Comparison of ENCODE assay signal across 29 mouse cellular contexts in the genomic region with DNA sequence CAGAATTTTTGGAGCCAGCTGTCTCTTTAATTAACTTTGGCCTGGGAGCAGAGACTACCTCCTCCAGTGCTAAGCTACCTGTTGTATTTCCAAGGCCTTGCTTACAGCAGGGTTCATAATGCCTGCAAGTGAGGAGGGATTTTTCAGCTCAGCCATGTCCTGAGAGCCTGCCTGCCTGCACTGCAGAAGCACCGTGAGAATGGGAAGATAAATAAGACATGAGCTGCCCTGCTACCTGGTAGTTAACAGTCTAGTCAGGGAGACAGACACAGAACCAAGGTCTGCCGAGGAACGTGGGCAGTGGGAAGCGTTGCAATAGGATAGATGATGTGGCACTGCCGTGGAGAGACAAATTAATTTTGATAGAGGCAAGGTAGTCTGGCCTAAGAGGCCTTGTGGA.
DNase-seq lines count a peak whose midpoint lies in the region; ATAC-seq and TF ChIP-seq lines count a peak whose summit lies in the region.
"Had no signal": no experiment of that assay in that cellular context is flagged by ENCODE, and none has a peak within 500 bp of the region (broad histone marks: within the 10 kb centered on the region; RNA-seq: fewer than 3 reads in every experiment).

No protein-coding gene starts in this region.

- WGBS in forebrain, embryonic 14.5 days = 41% methylated on average over 5 of the region's 5 CpGs
- 68% methylated on average over 5 of the region's 5 CpGs for WGBS in forebrain, embryonic 11.5 days
- WGBS in heart, embryonic 13.5 days = 43% methylated on average over 5 of the region's 5 CpGs
- WGBS in midbrain, embryonic 13.5 days = 36% methylated on average over 5 of the region's 5 CpGs
- WGBS in midbrain, embryonic 11.5 days = 63% methylated on average over 5 of the region's 5 CpGs
- WGBS in midbrain, postnatal 0 days = 15% methylated on average over 5 of the region's 5 CpGs

- H3K4me2 ChIP-seq in forebrain, embryonic 14.5 days (ENCODE audit: low read length) = no peak overlapping the region
- H3K4me2 ChIP-seq in forebrain, embryonic 11.5 days (ENCODE audit: low read depth, low read length, severe bottlenecking) = no peak overlapping the region
- H3K4me2 ChIP-seq in heart, embryonic 13.5 days = no peak overlapping the region
- no peak overlapping the region for H3K4me2 ChIP-seq in midbrain, embryonic 13.5 days (replicated peaks)
- no peak overlapping the region for H3K4me2 ChIP-seq in midbrain, embryonic 11.5 days
- no peak overlapping the region for H3K4me2 ChIP-seq in midbrain, postnatal 0 days (ENCODE audit: low read depth, low read length, poor library complexity, severe bottlenecking)
- H3K4me2 ChIP-seq: embryonic facial prominence, embryonic 13.5 days; kidney, embryonic 15.5 days; limb, embryonic 12.5 days; liver, embryonic 11.5 days; neural tube, embryonic 12.5 days had no signal

- peaks cover 20% of the 10 kb centered on the region for H3K4me1 ChIP-seq in forebrain, embryonic 14.5 days (ENCODE audit: control insufficient read depth, insufficient read depth, low read length)
- H3K4me1 ChIP-seq in forebrain, embryonic 11.5 days (replicated peaks; ENCODE audit: control insufficient read depth, insufficient read depth, low read length) = peaks cover 2% of the 10 kb centered on the region; the same call in 1 of the 2 replicates
- H3K4me1 ChIP-seq in heart, embryonic 13.5 days = peaks cover 31% of the 10 kb centered on the region
- H3K4me1 ChIP-seq in midbrain, embryonic 13.5 days (replicated peaks) = peaks cover 28% of the 10 kb centered on the region
- H3K4me1 ChIP-seq in midbrain, embryonic 11.5 days (ENCODE audit: control insufficient read depth, insufficient read depth, low read length) = peaks cover 4% of the 10 kb centered on the region
- H3K4me1 ChIP-seq in midbrain, postnatal 0 days (ENCODE audit: insufficient read depth, low read length) = 0 out of 2 replicates have a peak, but pooled peaks cover 2% of the 10 kb centered on the region
- H3K4me1 ChIP-seq: kidney, embryonic 15.5 days; neural tube, embryonic 12.5 days had no signal

- no peak overlapping the region for H3K9ac ChIP-seq in forebrain, embryonic 14.5 days (ENCODE audit: low read length)
- H3K9ac ChIP-seq in forebrain, embryonic 11.5 days (ENCODE audit: low read length) = no peak overlapping the region
- H3K9ac ChIP-seq in heart, embryonic 13.5 days = no peak overlapping the region
- H3K9ac ChIP-seq in midbrain, embryonic 13.5 days (replicated peaks) = no peak overlapping the region
- no peak overlapping the region for H3K9ac ChIP-seq in midbrain, embryonic 11.5 days (ENCODE audit: low read length)
- H3K9ac ChIP-seq in midbrain, postnatal 0 days (replicated peaks; ENCODE audit: low read length, poor library complexity, severe bottlenecking) = no peak overlapping the region
- H3K9ac ChIP-seq: embryonic facial prominence, embryonic 13.5 days; kidney, embryonic 15.5 days; limb, embryonic 12.5 days; liver, postnatal 0 days; neural tube, embryonic 12.5 days had no signal

- no peak overlapping the region for H3K27ac ChIP-seq in forebrain, embryonic 14.5 days (ENCODE audit: low read depth, low read length)
- no peak overlapping the region for H3K27ac ChIP-seq in forebrain, embryonic 11.5 days (ENCODE audit: low read depth, low read length)
- 0 out of 2 replicates have a peak overlapping the region, but pooled peaks have one; percentile 5 for H3K27ac ChIP-seq in heart, embryonic 13.5 days (replicated peaks)
- H3K27ac ChIP-seq in midbrain, embryonic 13.5 days = peak overlapping the region; percentile 51; the same call in 1 of the 2 replicates
- no peak overlapping the region for H3K27ac ChIP-seq in midbrain, embryonic 11.5 days (ENCODE audit: low read depth, low read length)
- H3K27ac ChIP-seq in midbrain, postnatal 0 days (ENCODE audit: low read depth, low read length) = 0 out of 2 replicates have a peak overlapping the region, but pooled peaks have one; percentile 39
- H3K27ac ChIP-seq: heart, adult 2 months; kidney, embryonic 15.5 days; limb, embryonic 12.5 days; neural tube, embryonic 12.5 days had no signal

- no peaks in the 10 kb centered on the region for H3K27me3 ChIP-seq in forebrain, embryonic 14.5 days (replicated peaks; ENCODE audit: control insufficient read depth, insufficient read depth, low read length)
- no peaks in the 10 kb centered on the region for H3K27me3 ChIP-seq in forebrain, embryonic 11.5 days (ENCODE audit: control insufficient read depth, insufficient read depth, low read length)
- H3K27me3 ChIP-seq in heart, embryonic 13.5 days (replicated peaks) = no peaks in the 10 kb centered on the region
- 0 out of 2 replicates have a peak, but pooled peaks cover 4% of the 10 kb centered on the region for H3K27me3 ChIP-seq in midbrain, embryonic 13.5 days
- H3K27me3 ChIP-seq in midbrain, embryonic 11.5 days (ENCODE audit: control insufficient read depth, insufficient read depth, low read length) = no peaks in the 10 kb centered on the region
- H3K27me3 ChIP-seq in midbrain, postnatal 0 days (ENCODE audit: insufficient read depth, low read length) = no peaks in the 10 kb centered on the region
- H3K27me3 ChIP-seq: embryonic facial prominence, embryonic 13.5 days; kidney, embryonic 15.5 days; limb, embryonic 12.5 days; neural tube, embryonic 12.5 days had no signal

- no peaks in the 10 kb centered on the region for H3K9me3 ChIP-seq in forebrain, embryonic 14.5 days (replicated peaks; ENCODE audit: control insufficient read depth, low read length)
- no peaks in the 10 kb centered on the region; the same call in 1 of the 2 replicates for H3K9me3 ChIP-seq in forebrain, embryonic 11.5 days (ENCODE audit: control insufficient read depth, low read length)
- no peaks in the 10 kb centered on the region for H3K9me3 ChIP-seq in heart, embryonic 13.5 days
- no peaks in the 10 kb centered on the region for H3K9me3 ChIP-seq in midbrain, embryonic 13.5 days
- H3K9me3 ChIP-seq in midbrain, embryonic 11.5 days (ENCODE audit: control insufficient read depth, low read length) = no peaks in the 10 kb centered on the region
- no peaks in the 10 kb centered on the region for H3K9me3 ChIP-seq in midbrain, postnatal 0 days (ENCODE audit: low read length)
- H3K9me3 ChIP-seq: embryonic facial prominence, embryonic 13.5 days; kidney, embryonic 15.5 days; neural tube, embryonic 12.5 days had no signal

- no peak for TF ChIP-seq CTCF in midbrain, postnatal 0 days (IDR thresholded peaks at IDR 0.05)

- no peak for ATAC-seq in forebrain, embryonic 14.5 days
- ATAC-seq in forebrain, embryonic 11.5 days (replicated peaks; ENCODE audit: low FRiP score) = no peak
- ATAC-seq in heart, embryonic 13.5 days (ENCODE audit: extremely low read depth, insufficient number of reproducible peaks, low FRiP score, low TSS enrichment) = no peak
- peak; percentile 75 for ATAC-seq in midbrain, embryonic 13.5 days
- ATAC-seq in midbrain, embryonic 11.5 days (ENCODE audit: low FRiP score) = no peak
- ATAC-seq in midbrain, postnatal 0 days (ENCODE audit: low FRiP score) = peak; percentile 38; the same call in 1 of the 2 replicates
- ATAC-seq: forebrain, embryonic 16.5 days; liver, postnatal 0 days had no signal

- peak; percentile 20 for DNase-seq in forebrain, embryonic 14.5 days (ENCODE audit: low spot score)
- DNase-seq in forebrain, embryonic 11.5 days (ENCODE audit: low spot score) = no peak
- no peak for DNase-seq in heart, adult 8-10 months (ENCODE audit: low spot score)
- DNase-seq in midbrain, embryonic 11.5 days (ENCODE audit: low spot score, missing footprints) = no peak
- DNase-seq in midbrain, postnatal 0 days (ENCODE audit: low spot score) = peak; percentile 14
- DNase-seq: adrenal gland, adult 8-10 months; cerebellum, adult 2 months; cerebellum, postnatal 25 days; embryo, embryonic 11 days; gastrocnemius, postnatal 14 days; heart, adult 2 months; kidney, adult 11 months; kidney, postnatal 36 days; layer of hippocampus, postnatal 36 days; liver, postnatal 0 days; retina, postnatal 1 day; right cerebral cortex, postnatal 4 days; thymus, adult 18-20 months; thymus, postnatal 36 days had no signal

- no peak overlapping the region for H3K4me3 ChIP-seq in forebrain, embryonic 14.5 days (ENCODE audit: low read depth, low read length)
- no peak overlapping the region for H3K4me3 ChIP-seq in forebrain, embryonic 11.5 days (ENCODE audit: low read depth, low read length)
- no peak overlapping the region for H3K4me3 ChIP-seq in heart, embryonic 13.5 days
- no peak overlapping the region for H3K4me3 ChIP-seq in midbrain, embryonic 13.5 days (replicated peaks)
- H3K4me3 ChIP-seq in midbrain, embryonic 11.5 days (ENCODE audit: low read depth, low read length) = no peak overlapping the region
- no peak overlapping the region for H3K4me3 ChIP-seq in midbrain, postnatal 0 days (ENCODE audit: low read depth, low read length)
- H3K4me3 ChIP-seq: embryonic facial prominence, embryonic 13.5 days; erythroblast, embryonic 14.5 days; heart, adult 2 months; kidney, embryonic 15.5 days; limb, embryonic 12.5 days; megakaryocyte, embryonic 14.5 days; neural tube, embryonic 12.5 days had no signal

- no peaks in the 10 kb centered on the region for H3K36me3 ChIP-seq in forebrain, embryonic 14.5 days (ENCODE audit: control insufficient read depth, insufficient read depth, low read length)
- no peaks in the 10 kb centered on the region for H3K36me3 ChIP-seq in forebrain, embryonic 11.5 days (ENCODE audit: control insufficient read depth, insufficient read depth, low read length)
- H3K36me3 ChIP-seq in heart, embryonic 13.5 days = no peaks in the 10 kb centered on the region
- no peaks in the 10 kb centered on the region for H3K36me3 ChIP-seq in midbrain, embryonic 13.5 days
- no peaks in the 10 kb centered on the region for H3K36me3 ChIP-seq in midbrain, embryonic 11.5 days (ENCODE audit: control insufficient read depth, insufficient read depth, low read length)
- H3K36me3 ChIP-seq in midbrain, postnatal 0 days (ENCODE audit: insufficient read depth, low read length) = no peaks in the 10 kb centered on the region
- H3K36me3 ChIP-seq: embryonic facial prominence, embryonic 13.5 days; kidney, embryonic 15.5 days; limb, embryonic 12.5 days; neural tube, embryonic 12.5 days had no signal

Comparison
In these comparisons a context has a peak if more than half of its experiments do, and no peak if none do; other contexts are left out.
1. ATAC-seq: peak in midbrain, embryonic 13.5 days (single experiment) and midbrain, postnatal 0 days (single experiment); none in forebrain, embryonic 14.5 days (single experiment), forebrain, embryonic 11.5 days (single experiment), heart, embryonic 13.5 days (single experiment) and midbrain, embryonic 11.5 days (single experiment).
2. DNase-seq: peak in forebrain, embryonic 14.5 days (single experiment) and midbrain, postnatal 0 days (single experiment); none in forebrain, embryonic 11.5 days (single experiment), heart, adult 8-10 months (single experiment) and midbrain, embryonic 11.5 days (single experiment).
3. H3K27ac ChIP-seq: peak in heart, embryonic 13.5 days (single experiment), midbrain, embryonic 13.5 days (single experiment) and midbrain, postnatal 0 days (single experiment); none in forebrain, embryonic 14.5 days (single experiment), forebrain, embryonic 11.5 days (single experiment) and midbrain, embryonic 11.5 days (single experiment).